Mouse (Mus musculus): ENCODE data around the gene Mrpl51. TPM values are rescaled to one million over a fixed set of nuclear protein-coding genes. Genes with fewer than 3 reads are reported as not detected.

Mrpl51 gene
- 232 and 239 TPM in 2 replicates for polyA plus RNA-seq (2016; fragmentation: Nextera tagmentation; extraction: Ambion mirVana)

GRCm38 (mm10) chr6:125191332-125192015, at the start of gene Mrpl51, which contains the start of gene Ncapd2:
Mrpl51 (plus strand) TSS chr6:125191801.
Ncapd2 (minus strand) TSS chr6:125191701.
- Histone ChIP-seq H3K4me3 (peak within 1 kb of the TSS; percentile 77), H3K27me3 (ENCODE audit: poor library complexity, severe bottlenecking) (no peaks in the 10 kb centered on the region), H3K27ac (peak within 1 kb of the TSS; percentile 99), H3K9me3 (no peaks in the 10 kb centered on the region), H3K36me3 (replicated peaks) (peaks cover 61% of the 10 kb centered on the region), H3K4me1 (peaks cover 22% of the 10 kb centered on the region)
- under 1% methylated on average over 54 of the region's 54 CpGs for WGBS
- DNase-seq (ENCODE audit: extremely low spot score, low spot score), result peak; percentile 99

GRCm38 (mm10) chr6:125142436-125142835, 49.2 kb upstream of the Mrpl51 start:
- WGBS, result 91% methylated on average over 8 of the region's 8 CpGs
- H3K4me1 ChIP-seq, result peaks cover 35% of the 10 kb centered on the region
- no peaks in the 10 kb centered on the region for H3K9me3 ChIP-seq
- no peaks in the 10 kb centered on the region for H3K27me3 ChIP-seq (ENCODE audit: poor library complexity, severe bottlenecking)
- no peak for DNase-seq (ENCODE audit: extremely low spot score, low spot score)
- no peak overlapping the region for H3K27ac ChIP-seq
- no peak overlapping the region for H3K4me3 ChIP-seq
- peaks cover 78% of the 10 kb centered on the region for H3K36me3 ChIP-seq (replicated peaks)

GRCm38 (mm10) chr6:125143128-125143527, 48.5 kb upstream of the Mrpl51 start:
- H3K36me3 ChIP-seq (replicated peaks), result peaks cover 76% of the 10 kb centered on the region
- WGBS, result 80% methylated on average over 3 of the region's 3 CpGs

GRCm38 (mm10) chr6:125143904-125144303, 47.7 kb upstream of the Mrpl51 start:
- peak overlapping the region; percentile 8; the same call in 1 of the 2 replicates for H3K4me3 ChIP-seq
- WGBS, result 89% methylated on average over 9 of the region's 9 CpGs
- peaks cover 76% of the 10 kb centered on the region for H3K36me3 ChIP-seq (replicated peaks)
- no peaks in the 10 kb centered on the region for H3K27me3 ChIP-seq (ENCODE audit: poor library complexity, severe bottlenecking)
- peaks cover 49% of the 10 kb centered on the region for H3K4me1 ChIP-seq
- DNase-seq (ENCODE audit: extremely low spot score, low spot score), result no peak
- peak overlapping the region; percentile 92; the same call in 1 of the 2 replicates for H3K27ac ChIP-seq
- H3K9me3 ChIP-seq, result no peaks in the 10 kb centered on the region

More at GRCm38 (mm10) chr6:125143128-125143527, 48.5 kb upstream of the Mrpl51 start:
- H3K4me1 ChIP-seq, result peaks cover 42% of the 10 kb centered on the region
- no peak overlapping the region for H3K27ac ChIP-seq
- no peaks in the 10 kb centered on the region for H3K27me3 ChIP-seq (ENCODE audit: poor library complexity, severe bottlenecking)
- H3K4me3 ChIP-seq, result no peak overlapping the region
- no peak for DNase-seq (ENCODE audit: extremely low spot score, low spot score)
- H3K9me3 ChIP-seq, result no peaks in the 10 kb centered on the region

- Histone ChIP-seq H3K27ac (peak within 1 kb of the TSS; percentile 92), H3K4me1 (peaks cover 58% of the 10 kb centered on the region), H3K9me3 (no peaks in the 10 kb centered on the region), H3K27me3 (ENCODE audit: poor library complexity, severe bottlenecking) (no peaks in the 10 kb centered on the region), H3K36me3 (replicated peaks) (peaks cover 74% of the 10 kb centered on the region), H3K4me3 (peak within 1 kb of the TSS; percentile 65)
- DNase-seq (ENCODE audit: extremely low spot score, low spot score), result peak; percentile 93
- WGBS, result 1% methylated on average over 16 of the region's 16 CpGs
Observed at GRCm38 (mm10) chr6:125145001-125145400, 46.6 kb upstream of the Mrpl51 start, which contains the start of gene Iffo1. Iffo1 (plus strand) TSS chr6:125145241.

GRCm38 (mm10) chr6:125145479-125145951, 46.1 kb upstream of the Mrpl51 start:
- Histone ChIP-seq H3K4me1 (peaks cover 58% of the 10 kb centered on the region), H3K4me3 (peak overlapping the region; percentile 65), H3K9me3 (no peaks in the 10 kb centered on the region), H3K27me3 (ENCODE audit: poor library complexity, severe bottlenecking) (no peaks in the 10 kb centered on the region), H3K27ac (peak overlapping the region; percentile 92), H3K36me3 (replicated peaks) (peaks cover 72% of the 10 kb centered on the region)
- WGBS, result 2% methylated on average over 35 of the region's 35 CpGs
- DNase-seq (ENCODE audit: extremely low spot score, low spot score), result no peak

- Histone ChIP-seq H3K27me3 (ENCODE audit: poor library complexity, severe bottlenecking) (no peaks in the 10 kb centered on the region), H3K36me3 (replicated peaks) (peaks cover 72% of the 10 kb centered on the region), H3K4me3 (peak overlapping the region; percentile 65), H3K27ac (peak overlapping the region; percentile 92), H3K4me1 (peaks cover 58% of the 10 kb centered on the region), H3K9me3 (no peaks in the 10 kb centered on the region)
- no peak for DNase-seq (ENCODE audit: extremely low spot score, low spot score)
- WGBS, result 61% methylated on average over 7 of the region's 7 CpGs
Observed at GRCm38 (mm10) chr6:125146148-125146547, 45.5 kb upstream of the Mrpl51 start.

GRCm38 (mm10) chr6:125146797-125147196, 44.8 kb upstream of the Mrpl51 start:
- Histone ChIP-seq H3K27me3 (ENCODE audit: poor library complexity, severe bottlenecking) (no peaks in the 10 kb centered on the region), H3K27ac (peak overlapping the region; percentile 40; the same call in 1 of the 2 replicates), H3K4me1 (peaks cover 58% of the 10 kb centered on the region), H3K36me3 (replicated peaks) (peaks cover 72% of the 10 kb centered on the region), H3K4me3 (peak overlapping the region; percentile 65), H3K9me3 (no peaks in the 10 kb centered on the region)
- no peak for DNase-seq (ENCODE audit: extremely low spot score, low spot score)
- 94% methylated on average over 4 of the region's 4 CpGs for WGBS

- peak overlapping the region; percentile 65; the same call in 1 of the 2 replicates for H3K4me3 ChIP-seq
- H3K36me3 ChIP-seq (replicated peaks), result peaks cover 72% of the 10 kb centered on the region
- H3K9me3 ChIP-seq, result no peaks in the 10 kb centered on the region
- DNase-seq (ENCODE audit: extremely low spot score, low spot score), result no peak
- peak overlapping the region; percentile 40; the same call in 1 of the 2 replicates for H3K27ac ChIP-seq
- H3K4me1 ChIP-seq, result peaks cover 58% of the 10 kb centered on the region
- no peaks in the 10 kb centered on the region for H3K27me3 ChIP-seq (ENCODE audit: poor library complexity, severe bottlenecking)
- 83% methylated on average over 10 of the region's 10 CpGs for WGBS
Observed at GRCm38 (mm10) chr6:125147329-125147728, 44.3 kb upstream of the Mrpl51 start.

GRCm38 (mm10) chr6:125148251-125148925, 43.2 kb upstream of the Mrpl51 start:
- Histone ChIP-seq H3K27me3 (ENCODE audit: poor library complexity, severe bottlenecking) (no peaks in the 10 kb centered on the region), H3K4me1 (peaks cover 58% of the 10 kb centered on the region), H3K9me3 (no peaks in the 10 kb centered on the region), H3K27ac (peak overlapping the region; percentile 32), H3K4me3 (0 out of 2 replicates have a peak overlapping the region, but pooled peaks have one; percentile 0), H3K36me3 (replicated peaks) (peaks cover 73% of the 10 kb centered on the region)
- WGBS, result 77% methylated on average over 18 of the region's 18 CpGs
- no peak for DNase-seq (ENCODE audit: extremely low spot score, low spot score)

GRCm38 (mm10) chr6:125148926-125149568, 42.6 kb upstream of the Mrpl51 start:
- peaks cover 55% of the 10 kb centered on the region for H3K4me1 ChIP-seq
- WGBS, result 86% methylated on average over 16 of the region's 16 CpGs

GRCm38 (mm10) chr6:125149569-125149950, 42.0 kb upstream of the Mrpl51 start:
- H3K4me1 ChIP-seq, result peaks cover 50% of the 10 kb centered on the region
- H3K36me3 ChIP-seq (replicated peaks), result peaks cover 70% of the 10 kb centered on the region
- H3K27me3 ChIP-seq (ENCODE audit: poor library complexity, severe bottlenecking), result no peaks in the 10 kb centered on the region
- H3K4me3 ChIP-seq, result 0 out of 2 replicates have a peak overlapping the region, but pooled peaks have one; percentile 6
- no peaks in the 10 kb centered on the region for H3K9me3 ChIP-seq
- DNase-seq (ENCODE audit: extremely low spot score, low spot score), result no peak
- 0 out of 2 replicates have a peak overlapping the region, but pooled peaks have one; percentile 11 for H3K27ac ChIP-seq
- 79% methylated on average over 7 of the region's 7 CpGs for WGBS

More at GRCm38 (mm10) chr6:125148926-125149568, 42.6 kb upstream of the Mrpl51 start:
- H3K36me3 ChIP-seq (replicated peaks), result peaks cover 73% of the 10 kb centered on the region
- peak overlapping the region; percentile 32 for H3K27ac ChIP-seq
- 0 out of 2 replicates have a peak overlapping the region, but pooled peaks have one; percentile 6 for H3K4me3 ChIP-seq
- no peaks in the 10 kb centered on the region for H3K9me3 ChIP-seq
- no peak for DNase-seq (ENCODE audit: extremely low spot score, low spot score)
- no peaks in the 10 kb centered on the region for H3K27me3 ChIP-seq (ENCODE audit: poor library complexity, severe bottlenecking)
